ENCODE assay signal across 19 mouse cellular contexts in genomic region chr3:7683536-7683935, GRCm38 (mm10).
"Had no signal": no experiment of that assay in that cellular context is flagged by ENCODE, and none has a peak within 500 bp of the region (broad histone marks: within the 10 kb centered on the region; RNA-seq: fewer than 3 reads in every experiment).

No protein-coding gene starts in this region.

- H3K4me3 ChIP-seq: midbrain, embryonic 10.5 days; midbrain, embryonic 12.5 days; myocyte; neural tube, embryonic 13.5 days; neural tube, embryonic 15.5 days had no signal

- H3K27ac ChIP-seq: midbrain, embryonic 10.5 days; midbrain, embryonic 12.5 days; neural tube, embryonic 13.5 days; neural tube, embryonic 15.5 days had no signal

- H3K9me3 ChIP-seq: midbrain, embryonic 10.5 days; midbrain, embryonic 12.5 days; neural tube, embryonic 13.5 days; neural tube, embryonic 15.5 days had no signal

- DNase-seq: lung, adult 18-20 months; lung, embryonic 14.5 days; lung, postnatal 10 days; lung, postnatal 4 days; midbrain, embryonic 14.5 days; retina, postnatal 1 day; right cerebral cortex, adult 18-20 months; right cerebral cortex, postnatal 25 days; right cerebral cortex, postnatal 4 days; spleen, adult 18-20 months; thymus, adult 18-20 months; thymus, postnatal 25 days; thymus, postnatal 4 days had no signal

- H3K9ac ChIP-seq: lung, embryonic 14.5 days; midbrain, embryonic 12.5 days; neural tube, embryonic 13.5 days; neural tube, embryonic 15.5 days had no signal

- H3K4me1 ChIP-seq: midbrain, embryonic 10.5 days; midbrain, embryonic 12.5 days; neural tube, embryonic 13.5 days; neural tube, embryonic 15.5 days had no signal

- H3K36me3 ChIP-seq: midbrain, embryonic 10.5 days; midbrain, embryonic 12.5 days; neural tube, embryonic 13.5 days; neural tube, embryonic 15.5 days had no signal

- H3K27me3 ChIP-seq: midbrain, embryonic 12.5 days; neural tube, embryonic 13.5 days; neural tube, embryonic 15.5 days had no signal

- H3K4me2 ChIP-seq: lung, embryonic 14.5 days; midbrain, embryonic 12.5 days; neural tube, embryonic 13.5 days; neural tube, embryonic 15.5 days had no signal

- ATAC-seq: midbrain, embryonic 16.5 days had no signal
